Mouse (Mus musculus) embryonic facial prominence, embryonic 10.5 days (tissue): ENCODE results near the gene Wdr26. TPM values are rescaled to one million over a fixed set of nuclear protein-coding genes. Genes with fewer than 3 reads are reported as not detected.

Experiments
- DNase-seq: peaks from one replicate; pipeline ENCODE4 v3.0.0-alpha.2; 2017; ENCODE audit warnings: low spot score
- H3K27ac ChIP-seq: fragments of 300-500 bp; sonication (generic); replicated peaks from 2 replicates; pipeline ENCODE4 v1.5.1; 2016; ENCODE audit warnings: mild to moderate bottlenecking
- H3K27me3 ChIP-seq: fragments of 300-500 bp; sonication (generic); replicated peaks from 2 replicates; pipeline ENCODE4 v1.6.1; 2016; ENCODE audit warnings: low read depth, mild to moderate bottlenecking; ENCODE audit not compliant: poor library complexity, severe bottlenecking
- H3K36me3 ChIP-seq: fragments of 300-500 bp; sonication (generic); replicated peaks from 2 replicates; pipeline ENCODE4 v1.6.1; 2016; ENCODE audit warnings: mild to moderate bottlenecking, moderate library complexity
- H3K4me1 ChIP-seq: fragments of 300-500 bp; sonication (generic); 2 replicates; pipeline ENCODE4 v1.6.1; 2016
- H3K4me3 ChIP-seq: fragments of 300-500 bp; sonication (generic); 2 replicates; pipeline ENCODE4 v1.5.1; 2016; ENCODE audit warnings: mild to moderate bottlenecking, moderate library complexity
- H3K9me3 ChIP-seq: fragments of 300-500 bp; sonication (generic); 2 replicates; pipeline ENCODE4 v1.6.1; 2016; ENCODE audit warnings: mild to moderate bottlenecking
- WGBS: fragments of 180-500 bp; shearing (Covaris S2); methylation state at CpG from one replicate; pipeline ENCODE4 v1.1.7; 2016; 5-methylcytosine and 5-hydroxymethylcytosine counted together
- polyA plus RNA-seq: library from polyadenylated mRNA; unstranded; fragments of >200 nt; fragmentation: Nextera tagmentation; extraction: Ambion mirVana; gene quantifications from 2 replicates; pipeline ENCODE4 v1.2.1, GENCODE M21; 2016

The Wdr26 gene
- polyA plus RNA-seq, 1 experiment from 2014 or later = 30.3 TPM

DNA sequence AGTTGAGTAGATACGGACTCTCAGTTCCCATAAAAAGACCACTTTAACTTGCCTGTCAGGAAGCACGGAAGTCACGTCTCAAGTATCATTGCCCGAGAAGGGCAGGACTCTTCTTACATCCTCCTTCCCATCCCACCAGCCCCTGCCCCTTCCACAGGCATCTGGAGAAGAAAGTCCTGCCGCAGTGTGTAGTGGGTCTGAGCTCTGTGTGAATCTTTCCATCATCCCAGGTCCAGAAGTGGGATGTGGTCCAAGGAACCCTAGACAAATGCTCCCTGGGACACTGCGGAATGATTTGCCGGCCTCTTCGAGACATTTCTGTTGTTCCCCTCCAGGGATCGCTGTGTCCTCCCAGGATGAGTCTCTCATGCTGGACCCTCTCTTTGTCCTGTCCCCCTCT, 20.0 kb upstream of the Wdr26 start:
- peaks cover 22% of the 10 kb centered on the region for H3K4me1 ChIP-seq
- no peaks in the 10 kb centered on the region for H3K36me3 ChIP-seq
- H3K4me3 ChIP-seq = no peak overlapping the region
- 85% methylated on average over 9 of the region's 9 CpGs for WGBS
- H3K9me3 ChIP-seq = no peaks in the 10 kb centered on the region
- H3K27me3 ChIP-seq = no peaks in the 10 kb centered on the region
- H3K27ac ChIP-seq = peak overlapping the region; percentile 67
- no peak for DNase-seq

DNA sequence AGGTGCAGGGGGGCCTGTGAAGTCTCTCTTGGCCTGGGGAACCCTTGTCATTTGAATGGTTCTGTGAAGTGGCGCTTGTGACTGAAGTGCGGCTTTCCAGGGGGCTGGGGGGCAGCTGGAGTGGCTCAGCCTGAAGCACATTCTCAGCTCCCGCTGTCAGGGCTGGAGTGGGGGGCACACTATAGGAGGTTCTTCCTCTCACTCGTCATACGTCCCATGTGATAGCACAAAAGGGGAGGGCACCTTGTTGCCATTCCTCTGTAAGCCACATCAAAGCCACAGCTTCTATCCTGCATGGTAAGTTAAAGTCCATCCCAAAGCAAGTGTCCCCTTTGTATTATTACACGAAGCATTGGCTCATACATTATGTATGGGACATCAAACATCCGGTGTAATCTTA, 19.5 kb upstream of the Wdr26 start:
- 82% methylated on average over 7 of the region's 7 CpGs for WGBS
- Histone ChIP-seq H3K36me3 (no peaks in the 10 kb centered on the region), H3K4me1 (peaks cover 22% of the 10 kb centered on the region), H3K9me3 (no peaks in the 10 kb centered on the region), H3K27ac (no peak overlapping the region), H3K4me3 (no peak overlapping the region), H3K27me3 (no peaks in the 10 kb centered on the region)
- DNase-seq = no peak

DNA sequence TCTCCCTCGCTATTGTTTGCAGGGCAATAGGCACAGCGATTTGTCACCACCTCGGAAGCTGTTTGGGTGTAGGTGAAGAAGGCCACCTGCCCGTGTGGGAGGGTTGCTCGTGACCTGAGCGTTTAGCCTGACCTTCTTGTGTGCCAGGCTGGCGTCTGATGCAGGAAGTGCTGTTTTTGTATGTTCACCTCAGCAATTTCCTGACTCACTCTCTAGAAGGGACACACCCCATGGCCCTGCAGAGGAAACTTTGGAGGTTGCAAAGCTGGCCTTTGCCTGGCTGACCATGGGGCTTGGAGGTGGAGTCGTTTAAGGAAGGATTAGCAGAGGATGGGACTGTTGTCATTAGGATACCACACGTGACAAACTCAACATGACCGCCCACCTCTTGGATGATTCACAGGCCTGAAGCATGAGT, 18.9 kb upstream of the Wdr26 start:
- H3K36me3 ChIP-seq = no peaks in the 10 kb centered on the region
- H3K27me3 ChIP-seq = no peaks in the 10 kb centered on the region
- WGBS = 42% methylated on average over 10 of the region's 10 CpGs
- peaks cover 22% of the 10 kb centered on the region for H3K4me1 ChIP-seq
- H3K4me3 ChIP-seq = no peak overlapping the region
- H3K9me3 ChIP-seq = no peaks in the 10 kb centered on the region
- no peak overlapping the region for H3K27ac ChIP-seq
- no peak for DNase-seq

DNA sequence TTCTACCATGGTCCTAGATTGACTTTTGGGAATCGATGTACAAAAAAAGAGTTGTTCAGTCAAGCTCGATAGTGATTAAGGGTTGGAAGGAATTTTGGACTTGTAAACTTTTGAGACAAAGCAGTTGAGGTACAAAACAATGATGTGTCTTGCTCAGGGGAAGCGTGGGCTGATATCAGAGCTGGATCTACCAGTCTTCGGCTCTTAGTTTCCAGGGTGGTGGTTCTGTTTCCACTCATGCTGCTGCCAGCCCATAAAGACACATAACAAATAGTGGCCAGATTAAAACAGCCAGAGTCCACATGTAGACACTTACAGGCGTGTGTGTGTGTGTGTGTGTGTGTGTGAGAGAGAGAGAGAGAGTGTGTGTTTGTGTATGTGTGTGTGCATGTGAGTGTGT, 17.2 kb upstream of the Wdr26 start:
- Histone ChIP-seq H3K4me3 (no peak overlapping the region), H3K4me1 (peaks cover 16% of the 10 kb centered on the region), H3K27ac (no peak overlapping the region), H3K27me3 (no peaks in the 10 kb centered on the region), H3K9me3 (no peaks in the 10 kb centered on the region), H3K36me3 (no peaks in the 10 kb centered on the region)
- 91% methylated on average over 5 of the region's 5 CpGs for WGBS
- no peak for DNase-seq

DNA sequence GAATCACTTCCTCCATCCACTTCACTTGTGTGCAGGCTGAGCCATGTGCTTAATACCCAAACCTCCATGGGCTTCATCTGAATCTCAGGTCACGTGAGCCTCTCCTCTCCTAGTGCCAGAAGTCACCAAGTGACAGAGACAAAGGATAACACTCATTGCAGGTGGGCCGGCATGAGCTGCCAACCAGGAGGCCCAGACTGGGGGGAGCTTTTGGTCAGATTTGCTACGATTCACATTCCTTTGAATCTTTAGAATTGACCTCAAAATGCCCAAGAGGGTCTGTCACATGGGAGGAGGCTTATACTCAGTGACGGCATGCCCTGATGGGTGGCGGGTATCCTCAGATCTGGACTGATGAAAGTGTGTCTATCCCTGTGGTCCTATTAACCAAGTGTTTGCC, 16.8 kb upstream of the Wdr26 start:
- peaks cover 15% of the 10 kb centered on the region for H3K4me1 ChIP-seq
- 75% methylated on average over 5 of the region's 5 CpGs for WGBS
- no peaks in the 10 kb centered on the region for H3K9me3 ChIP-seq
- no peak overlapping the region for H3K27ac ChIP-seq
- DNase-seq = no peak
- H3K36me3 ChIP-seq = no peaks in the 10 kb centered on the region
- H3K27me3 ChIP-seq = no peaks in the 10 kb centered on the region
- H3K4me3 ChIP-seq = no peak overlapping the region

DNA sequence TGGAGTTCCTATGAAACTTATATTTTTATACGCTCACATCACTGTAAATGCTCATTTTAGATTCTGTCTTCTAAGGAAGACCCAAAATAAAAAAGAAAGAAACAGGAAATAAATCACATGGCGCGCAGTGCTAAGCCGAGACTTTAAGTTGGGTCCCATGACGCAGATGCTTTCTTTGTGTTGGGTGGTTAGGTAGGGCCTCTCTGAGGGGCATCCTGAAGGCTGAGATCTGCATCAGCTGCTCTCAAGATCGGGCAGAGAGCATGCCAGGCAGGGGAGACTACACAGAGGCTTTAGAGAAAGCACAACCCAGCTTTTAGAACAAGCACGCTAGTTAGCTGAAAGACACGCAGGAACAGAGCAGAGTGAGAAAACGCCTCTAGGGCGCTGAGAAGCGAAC, 16.0 kb upstream of the Wdr26 start:
- H3K27ac ChIP-seq = no peak overlapping the region
- no peaks in the 10 kb centered on the region for H3K27me3 ChIP-seq
- H3K36me3 ChIP-seq = no peaks in the 10 kb centered on the region
- H3K4me1 ChIP-seq = peaks cover 15% of the 10 kb centered on the region
- DNase-seq = no peak
- no peaks in the 10 kb centered on the region for H3K9me3 ChIP-seq
- WGBS = 84% methylated on average over 11 of the region's 11 CpGs
- H3K4me3 ChIP-seq = no peak overlapping the region

DNA sequence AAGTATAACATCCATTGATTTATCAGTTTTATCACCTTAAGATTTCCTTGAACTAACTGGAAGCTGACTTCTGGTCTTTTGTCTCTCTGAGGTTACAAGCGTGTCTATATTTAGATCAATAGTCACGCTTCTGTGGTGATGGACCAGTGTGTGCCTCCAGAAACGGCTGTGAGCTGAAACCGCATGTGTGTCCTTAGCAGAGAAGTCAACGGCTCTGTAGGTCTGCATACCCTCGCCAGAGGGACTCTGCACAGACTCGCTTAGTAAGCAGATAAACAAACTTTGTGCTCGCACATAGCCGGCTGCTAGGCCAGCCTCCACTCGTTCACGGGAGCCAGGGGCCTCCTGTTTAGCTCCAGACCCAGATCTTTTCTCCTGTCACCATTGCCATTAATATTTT, 15.0 kb upstream of the Wdr26 start:
- no peak overlapping the region for H3K27ac ChIP-seq
- 79% methylated on average over 11 of the region's 11 CpGs for WGBS
- no peaks in the 10 kb centered on the region for H3K27me3 ChIP-seq
- H3K36me3 ChIP-seq = no peaks in the 10 kb centered on the region
- DNase-seq = no peak
- H3K9me3 ChIP-seq = no peaks in the 10 kb centered on the region
- H3K4me1 ChIP-seq = peaks cover 9% of the 10 kb centered on the region
- H3K4me3 ChIP-seq = no peak overlapping the region

DNA sequence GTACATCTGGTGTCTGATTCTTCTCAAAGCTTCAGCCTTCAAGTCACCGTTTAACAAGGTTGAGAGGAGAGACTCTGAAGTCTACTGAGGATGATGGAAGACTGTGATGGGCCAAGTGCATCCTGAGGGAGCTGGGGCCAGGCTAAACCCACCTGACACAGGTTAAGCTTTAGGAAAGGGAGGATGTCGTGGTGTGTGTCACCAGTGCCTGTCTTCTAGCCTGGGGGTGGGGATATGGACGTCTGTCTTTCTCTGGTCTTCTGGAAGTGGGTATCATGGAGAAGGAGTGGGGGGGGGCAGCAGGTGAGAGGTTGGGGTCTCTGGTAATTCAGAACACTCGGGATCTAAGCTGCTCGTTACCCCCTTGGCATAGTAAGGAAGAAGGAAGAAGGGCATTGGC, 13.5 kb upstream of the Wdr26 start:
- no peak for DNase-seq
- H3K36me3 ChIP-seq = no peaks in the 10 kb centered on the region
- no peak overlapping the region for H3K27ac ChIP-seq
- no peaks in the 10 kb centered on the region for H3K4me1 ChIP-seq
- H3K27me3 ChIP-seq = no peaks in the 10 kb centered on the region
- 71% methylated on average over 5 of the region's 5 CpGs for WGBS
- no peak overlapping the region for H3K4me3 ChIP-seq
- H3K9me3 ChIP-seq = no peaks in the 10 kb centered on the region

DNA sequence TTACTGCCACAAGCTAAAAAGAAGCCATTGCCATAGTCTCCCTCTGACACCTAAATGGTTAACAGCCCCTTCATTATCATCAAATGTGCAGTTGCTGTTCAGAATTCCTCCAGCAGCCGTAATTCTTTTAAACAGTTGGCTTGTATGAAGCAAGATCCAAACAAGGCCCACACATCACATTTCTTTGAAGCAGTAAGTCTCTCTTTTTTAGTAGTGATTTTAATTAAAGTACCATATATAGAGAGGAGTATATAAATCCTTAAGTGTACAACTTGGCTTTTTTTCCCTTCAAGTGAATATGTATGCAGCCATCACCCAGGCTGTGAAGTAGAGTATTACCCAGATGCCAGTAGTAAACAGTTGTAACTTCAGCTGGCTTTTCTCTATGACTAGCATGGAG, 10.2 kb upstream of the Wdr26 start:
- 45% methylated on average over 1 of the region's 1 CpGs for WGBS
- no peak overlapping the region for H3K27ac ChIP-seq
- H3K4me1 ChIP-seq = no peaks in the 10 kb centered on the region
- H3K36me3 ChIP-seq = no peaks in the 10 kb centered on the region
- no peaks in the 10 kb centered on the region for H3K27me3 ChIP-seq
- H3K4me3 ChIP-seq = no peak overlapping the region
- H3K9me3 ChIP-seq = no peaks in the 10 kb centered on the region
- DNase-seq = no peak

DNA sequence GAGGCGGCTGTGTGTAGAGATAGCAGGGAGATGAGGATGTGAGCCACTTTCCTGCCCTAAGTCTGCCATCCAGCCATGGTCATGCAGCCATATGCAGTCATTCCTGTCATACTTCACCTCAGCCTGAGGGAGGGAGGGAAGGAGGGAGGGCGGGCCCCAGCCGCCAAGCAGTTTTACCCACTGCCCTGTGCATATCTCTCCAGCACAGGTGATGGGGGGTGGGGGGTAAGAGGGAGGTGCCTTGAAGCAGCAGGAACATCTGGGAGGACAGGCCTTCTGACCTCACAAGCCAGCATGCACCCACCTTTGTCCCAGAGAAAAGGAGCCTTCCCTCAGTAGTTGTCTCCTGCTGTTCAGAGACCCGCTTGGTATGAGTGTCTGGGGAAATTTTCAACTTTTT, 4.5 kb upstream of the Wdr26 start:
- no peaks in the 10 kb centered on the region for H3K27me3 ChIP-seq
- H3K27ac ChIP-seq = peak overlapping the region; percentile 35; the same call in 1 of the 2 replicates
- no peaks in the 10 kb centered on the region for H3K36me3 ChIP-seq
- H3K4me3 ChIP-seq = no peak overlapping the region
- WGBS = 63% methylated on average over 4 of the region's 4 CpGs
- no peak for DNase-seq
- no peaks in the 10 kb centered on the region for H3K9me3 ChIP-seq
- H3K4me1 ChIP-seq = peaks cover 13% of the 10 kb centered on the region

DNA sequence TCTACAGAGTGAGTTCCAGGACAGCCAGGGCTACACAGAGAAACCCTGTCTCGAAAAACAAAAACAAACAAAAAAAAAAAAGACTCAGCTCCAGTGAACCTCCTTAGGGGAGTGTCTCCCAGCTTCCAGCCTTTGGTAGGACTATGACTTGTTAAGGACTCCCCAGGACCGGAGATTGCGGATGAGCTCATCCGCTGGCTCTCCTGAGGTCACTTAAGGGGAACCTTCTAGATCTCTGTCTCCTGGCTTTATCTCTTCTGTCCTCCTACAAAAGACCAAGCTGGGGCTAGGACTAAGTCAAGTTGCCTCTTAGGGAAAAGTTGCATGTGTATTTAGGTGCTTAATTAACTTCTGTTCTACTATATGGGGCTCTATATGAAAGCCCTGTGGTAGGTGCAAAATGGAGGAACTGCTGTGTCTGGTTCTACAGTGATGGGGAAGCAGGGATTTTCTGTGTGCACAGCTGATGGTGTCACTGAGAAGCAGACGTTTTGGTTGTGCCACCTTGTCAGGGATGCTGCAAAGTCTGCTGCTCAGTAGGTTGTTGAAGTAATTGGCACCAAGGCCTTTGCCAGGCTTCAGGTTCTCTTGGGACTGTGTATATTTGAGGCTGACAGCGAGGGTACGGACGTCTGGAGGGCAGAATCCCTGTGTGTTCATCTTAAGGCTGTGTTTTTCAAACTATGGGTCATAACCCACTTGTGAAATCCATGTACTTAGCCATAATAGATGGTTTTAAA, 2.7 kb upstream of the Wdr26 start:
- no peak for DNase-seq
- 88% methylated on average over 8 of the region's 8 CpGs for WGBS
- H3K4me3 ChIP-seq = no peak overlapping the region
- no peak overlapping the region for H3K27ac ChIP-seq
- peaks cover 24% of the 10 kb centered on the region for H3K4me1 ChIP-seq
- no peaks in the 10 kb centered on the region for H3K27me3 ChIP-seq
- no peaks in the 10 kb centered on the region for H3K9me3 ChIP-seq
- H3K36me3 ChIP-seq = no peaks in the 10 kb centered on the region

DNA sequence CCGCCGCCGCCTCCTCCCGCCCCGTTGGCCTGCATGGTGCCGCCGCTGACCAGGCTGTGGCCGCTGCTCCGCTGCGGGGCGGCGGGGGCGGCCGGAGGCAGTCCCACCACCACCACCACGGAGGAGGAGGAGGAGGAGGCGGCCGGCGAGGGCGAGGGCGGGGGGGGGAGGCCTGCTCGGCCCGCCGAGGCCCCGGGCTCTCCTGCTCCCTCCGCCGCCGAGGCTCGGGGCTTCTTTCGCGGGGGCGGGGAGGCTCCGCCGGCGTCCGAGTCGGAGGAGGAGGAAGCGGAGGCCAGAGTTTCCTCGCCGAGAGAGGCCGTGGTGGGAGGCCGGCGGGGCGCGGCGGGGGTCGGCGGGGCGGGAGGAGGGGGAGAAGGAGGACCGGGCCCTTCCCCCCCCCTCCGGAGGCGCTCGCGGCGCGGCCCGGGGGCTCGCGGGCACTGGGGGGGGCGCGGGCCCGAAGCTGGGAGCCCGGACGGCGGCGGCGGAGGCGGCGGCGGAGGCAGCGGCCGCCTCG, 340 bp downstream of the Wdr26 start:
- 2% methylated on average over 52 of the region's 72 CpGs for WGBS
- H3K9me3 ChIP-seq = no peaks in the 10 kb centered on the region
- H3K4me3 ChIP-seq = peak overlapping the region; percentile 100
- DNase-seq = no peak
- no peaks in the 10 kb centered on the region for H3K27me3 ChIP-seq
- H3K27ac ChIP-seq = peak overlapping the region; percentile 97
- H3K36me3 ChIP-seq = peaks cover 26% of the 10 kb centered on the region
- peaks cover 29% of the 10 kb centered on the region for H3K4me1 ChIP-seq

DNA sequence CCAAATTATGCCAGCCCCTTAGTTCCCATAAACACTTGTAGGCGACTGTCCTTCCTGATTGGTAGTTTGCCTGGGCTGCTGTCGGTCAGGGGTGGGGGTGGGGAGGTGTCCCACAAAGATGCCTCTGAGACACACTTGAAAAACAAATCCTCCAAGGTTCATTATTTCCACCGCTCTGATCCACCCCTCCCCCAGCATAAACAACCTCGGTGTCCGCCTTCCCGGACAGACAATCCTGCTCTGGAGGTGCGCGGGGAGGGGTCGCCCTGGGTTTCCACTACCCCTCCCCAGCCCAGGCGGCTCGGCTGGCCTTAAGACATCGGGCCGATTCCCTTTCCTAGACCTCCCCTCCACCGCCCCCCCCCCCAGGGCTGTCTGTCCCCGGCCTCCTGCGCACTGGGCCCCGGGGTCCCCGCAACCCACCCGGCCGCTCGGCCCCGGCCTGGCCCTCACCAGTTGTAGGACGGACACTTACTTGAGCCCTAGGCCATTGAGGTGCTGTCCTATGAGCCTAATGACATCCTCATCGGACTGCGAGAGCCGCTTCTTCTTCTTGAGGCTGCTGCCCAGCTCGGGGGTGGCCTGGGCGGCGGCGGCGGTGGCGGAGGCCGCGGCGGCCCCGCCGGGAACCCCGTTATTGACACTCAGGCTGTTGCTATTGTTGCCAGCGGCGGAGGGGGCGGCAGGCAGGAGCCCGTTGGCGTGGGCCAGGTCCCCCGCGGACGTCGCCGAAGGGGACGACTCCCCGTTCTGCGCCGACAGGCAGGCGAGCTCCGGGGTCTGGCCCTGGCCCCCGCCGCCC, 999 bp downstream of the Wdr26 start:
- H3K4me1 ChIP-seq = peaks cover 29% of the 10 kb centered on the region
- no peaks in the 10 kb centered on the region for H3K27me3 ChIP-seq
- H3K4me3 ChIP-seq = peak overlapping the region; percentile 100
- peak overlapping the region; percentile 97 for H3K27ac ChIP-seq
- peaks cover 33% of the 10 kb centered on the region for H3K36me3 ChIP-seq
- H3K9me3 ChIP-seq = no peaks in the 10 kb centered on the region
- peak; percentile 55 for DNase-seq
- under 1% methylated on average over 56 of the region's 56 CpGs for WGBS
